Mouse (Mus musculus) embryo, embryonic 11 days (tissue): ENCODE measurements around the gene Zfp786.
"Not testable (repeated sequence)": the region's sequence is repeated elsewhere in the genome, so short reads cannot be mapped to it uniquely, and the experiment has no call there.

ENCODE experiments used
- DNase-seq: peaks from one replicate; pipeline ENCODE4 v3.0.0-alpha.2; 2015

The Zfp786 gene

GRCm38 (mm10) chr6:47771760-47772159, 58.9 kb downstream of the Zfp786 start:
- DNase-seq, result not testable (repeated sequence)

- not testable (repeated sequence) for DNase-seq
Observed at GRCm38 (mm10) chr6:47771113-47771512, 59.6 kb downstream of the Zfp786 start.

GRCm38 (mm10) chr6:47769861-47770260, 60.8 kb downstream of the Zfp786 start:
- DNase-seq, result not testable (repeated sequence)
